8 mouse cellular contexts compared by ENCODE assay signal in genomic region chr7:89940571-89941463, GRCm38 (mm10). TPM values are rescaled to one million over a fixed set of nuclear protein-coding genes. Genes with fewer than 3 reads are reported as not detected.
A peak's percentile ranks its signal among the peaks of the same experiment; 100 is the strongest.
DNase-seq lines count a peak whose midpoint lies in the region; ATAC-seq lines count a peak whose summit lies in the region.

Hikeshi (minus strand) TSS chr7:89941204.

- no peaks in the 10 kb centered on the region for H3K27me3 ChIP-seq in heart, embryonic 13.5 days (replicated peaks)
- no peaks in the 10 kb centered on the region for H3K27me3 ChIP-seq in liver, embryonic 12.5 days (replicated peaks)
- H3K27me3 ChIP-seq in stomach, embryonic 15.5 days (replicated peaks): no peaks in the 10 kb centered on the region

- H3K4me3 ChIP-seq in brown adipose tissue, adult 24 weeks (ENCODE audit: insufficient read depth, low read depth, low read length): peak within 1 kb of the TSS; percentile 83
- H3K4me3 ChIP-seq in heart, embryonic 13.5 days: peak within 1 kb of the TSS; percentile 74
- peak within 1 kb of the TSS; percentile 86 for H3K4me3 ChIP-seq in liver, embryonic 12.5 days
- H3K4me3 ChIP-seq in stomach, embryonic 15.5 days (replicated peaks): peak within 1 kb of the TSS; percentile 88

- peaks cover 4% of the 10 kb centered on the region; the same call in 1 of the 2 replicates for H3K4me1 ChIP-seq in brown adipose tissue, adult 24 weeks (ENCODE audit: control insufficient read depth, insufficient read depth, insufficient read length, low read length)
- peaks cover 13% of the 10 kb centered on the region for H3K4me1 ChIP-seq in heart, embryonic 13.5 days
- peaks cover 19% of the 10 kb centered on the region for H3K4me1 ChIP-seq in liver, embryonic 12.5 days
- peaks cover 3% of the 10 kb centered on the region; the same call in 1 of the 2 replicates for H3K4me1 ChIP-seq in stomach, embryonic 15.5 days

- ATAC-seq in heart, embryonic 13.5 days (ENCODE audit: extremely low read depth, insufficient number of reproducible peaks, low FRiP score, low TSS enrichment): peak; percentile 95
- ATAC-seq in liver, embryonic 12.5 days: peak; percentile 99
- peak; percentile 99 for ATAC-seq in stomach, embryonic 15.5 days (ENCODE audit: insufficient read depth, low FRiP score, low read depth)

- H3K9ac ChIP-seq in heart, embryonic 13.5 days: peak within 1 kb of the TSS; percentile 88
- peak within 1 kb of the TSS; percentile 79 for H3K9ac ChIP-seq in liver, embryonic 12.5 days
- H3K9ac ChIP-seq in stomach, embryonic 15.5 days: peak within 1 kb of the TSS; percentile 80

- DNase-seq in CD4-positive, CD25-positive, alpha-beta regulatory T cell, adult 2 months (ENCODE audit: low read depth, low spot score): peak; percentile 98
- peak; percentile 88 for DNase-seq in fat pad, adult 2 months (ENCODE audit: extremely low read depth, low read depth, low spot score)
- peak; percentile 96 for DNase-seq in kidney, postnatal 10 days
- DNase-seq in natural killer cell, adult 2 months (ENCODE audit: low spot score in 2 of 2): peak; percentile 94

- WGBS in heart, embryonic 13.5 days: under 1% methylated on average over 45 of the region's 45 CpGs
- under 1% methylated on average over 45 of the region's 45 CpGs for WGBS in liver, embryonic 12.5 days (ENCODE audit: insufficient replicate concordance)
- WGBS in stomach, embryonic 15.5 days: under 1% methylated on average over 45 of the region's 45 CpGs

- H3K4me2 ChIP-seq in heart, embryonic 13.5 days: peak within 1 kb of the TSS; percentile 70
- peak within 1 kb of the TSS; percentile 72 for H3K4me2 ChIP-seq in liver, embryonic 12.5 days
- H3K4me2 ChIP-seq in stomach, embryonic 15.5 days: peak within 1 kb of the TSS; percentile 57

- peak within 1 kb of the TSS; percentile 75 for H3K27ac ChIP-seq in brown adipose tissue, adult 24 weeks (replicated peaks; ENCODE audit: low read depth, low read length)
- peak within 1 kb of the TSS; percentile 79 for H3K27ac ChIP-seq in heart, embryonic 13.5 days (replicated peaks)
- peak within 1 kb of the TSS; percentile 78 for H3K27ac ChIP-seq in liver, embryonic 12.5 days
- peak within 1 kb of the TSS; percentile 85 for H3K27ac ChIP-seq in stomach, embryonic 15.5 days

- H3K9me3 ChIP-seq in heart, embryonic 13.5 days: no peaks in the 10 kb centered on the region
- no peaks in the 10 kb centered on the region for H3K9me3 ChIP-seq in liver, embryonic 12.5 days (replicated peaks)
- H3K9me3 ChIP-seq in stomach, embryonic 15.5 days: no peaks in the 10 kb centered on the region

- H3K36me3 ChIP-seq in heart, embryonic 13.5 days: no peaks in the 10 kb centered on the region
- H3K36me3 ChIP-seq in liver, embryonic 12.5 days: no peaks in the 10 kb centered on the region
- no peaks in the 10 kb centered on the region for H3K36me3 ChIP-seq in stomach, embryonic 15.5 days

RNA-seq across cellular contexts. Expression of gene Hikeshi, which starts in this region (rescaled TPM):
- polyA plus RNA-seq in brown adipose tissue, adult 24 weeks (2012; ENCODE audit: insufficient read depth, insufficient read length, missing spikeins): 67.9 and 99.0 TPM in 2 replicates
- 90.0 and 111 TPM in 2 replicates for polyA plus RNA-seq in heart, embryonic 13.5 days (2015; fragmentation: Nextera tagmentation; extraction: Ambion mirVana)
- polyA plus RNA-seq in liver, embryonic 12.5 days (2016; fragmentation: Nextera tagmentation; extraction: Ambion mirVana): 92.6 and 94.9 TPM in 2 replicates
- 134 and 145 TPM in 2 replicates for polyA plus RNA-seq in stomach, embryonic 15.5 days (2015; fragmentation: Nextera tagmentation; extraction: Ambion mirVana)

Comparison
In these comparisons a context has a peak if more than half of its experiments do, and no peak if none do; other contexts are left out.
1. Peak in every context shown above with its lines: DNase-seq, ATAC-seq, H3K4me3 ChIP-seq and H3K27ac ChIP-seq.